Mouse (Mus musculus) granulocyte monocyte progenitor cell, adult 5-6 weeks (primary cell): Measurements from ENCODE around the gene Gm42742. TPM values are rescaled to one million over a fixed set of nuclear protein-coding genes. Genes with fewer than 3 reads are reported as not detected.

Experiments
- ATAC-seq: replicated peaks from 2 replicates; pipeline ENCODE4 v1.8.0; 2016; ENCODE audit warnings: mild to moderate bottlenecking, moderate TSS enrichment, inconsistent platforms; ENCODE audit not compliant: poor library complexity, severe bottlenecking
- total RNA-seq, 2 experiments: library from RNA; stranded (forward) in 1 of 2; stranded (reverse) in 1 of 2; fragments of 200-712, 200-1000 nt in 1 of 2; fragments of >200 nt in 1 of 2; fragmentation: Nextera tagmentation in 1 of 2; gene quantifications; 2 replicates each; pipeline ENCODE4 v1.2.3; 2014 to 2017

Gm42742 gene
- total RNA-seq, 2 experiments from 2014 or later = 2.3 to 35.4 TPM

DNA sequence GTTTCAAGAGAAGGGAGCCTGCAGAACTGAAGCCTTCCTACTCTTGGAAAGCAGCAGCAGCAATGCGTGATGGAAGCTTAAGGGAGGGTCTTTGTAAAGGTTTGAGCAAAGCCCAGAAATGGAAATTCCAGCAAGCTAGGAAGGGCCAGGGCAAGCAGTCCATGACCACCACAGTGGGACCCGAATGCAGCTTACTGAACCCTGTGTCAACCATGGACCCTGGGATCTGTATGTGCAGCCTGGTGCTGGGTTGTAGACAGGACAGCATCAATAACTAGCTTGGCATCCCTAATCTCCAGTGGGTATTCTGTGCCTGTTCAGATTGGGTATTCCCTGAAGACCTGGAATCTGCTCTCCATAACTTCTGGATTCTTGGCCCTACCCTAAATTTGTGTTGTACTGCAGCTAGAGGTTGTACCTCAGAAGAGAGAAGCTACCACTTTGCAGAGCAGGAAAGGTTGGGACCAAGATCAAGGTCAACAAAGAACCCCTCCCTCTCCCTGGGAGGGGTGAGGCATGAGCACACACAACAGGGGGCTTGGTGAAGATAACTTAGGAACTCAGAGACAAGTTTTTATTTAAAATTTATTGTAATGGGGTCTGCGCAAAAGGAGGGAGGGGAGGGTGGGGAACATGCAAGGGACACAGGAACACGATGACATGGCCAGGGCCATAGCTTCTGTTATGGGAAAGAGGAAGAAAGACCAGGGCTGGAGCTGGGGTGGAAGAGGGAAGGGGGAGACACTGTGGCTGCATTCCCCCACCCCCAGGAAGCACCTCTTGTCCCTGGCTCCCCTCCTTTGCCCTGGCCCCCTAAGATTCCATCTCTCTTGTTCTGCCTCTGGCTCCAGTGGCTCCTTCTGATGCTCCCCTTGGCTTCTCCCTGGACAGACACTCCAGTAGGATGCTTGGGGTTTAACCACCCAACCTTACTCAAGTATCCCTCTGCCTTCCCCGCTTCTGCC, 948 bp upstream of the Gm42742 start:
- ATAC-seq = no peak

DNA sequence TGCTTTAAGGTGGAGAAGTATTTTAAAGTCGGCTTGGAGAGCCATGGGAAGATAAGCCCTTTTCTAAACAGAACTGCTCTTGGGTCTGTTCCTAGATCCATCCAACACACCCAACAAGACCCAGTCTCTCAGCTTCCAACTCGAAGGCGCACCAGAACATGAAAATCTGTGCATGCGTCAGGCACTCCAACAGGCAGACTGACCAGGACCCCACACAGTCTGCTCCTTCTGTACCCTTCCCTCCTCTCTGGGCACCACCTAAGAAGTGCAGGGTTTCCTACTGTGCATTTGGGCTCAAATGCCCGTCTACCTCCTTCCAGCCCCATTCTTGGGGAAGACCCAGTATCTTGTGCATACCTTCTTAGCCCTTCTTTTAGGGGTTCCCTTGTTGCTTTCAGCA, 406 bp downstream of the Gm42742 start:
- no peak for ATAC-seq

DNA sequence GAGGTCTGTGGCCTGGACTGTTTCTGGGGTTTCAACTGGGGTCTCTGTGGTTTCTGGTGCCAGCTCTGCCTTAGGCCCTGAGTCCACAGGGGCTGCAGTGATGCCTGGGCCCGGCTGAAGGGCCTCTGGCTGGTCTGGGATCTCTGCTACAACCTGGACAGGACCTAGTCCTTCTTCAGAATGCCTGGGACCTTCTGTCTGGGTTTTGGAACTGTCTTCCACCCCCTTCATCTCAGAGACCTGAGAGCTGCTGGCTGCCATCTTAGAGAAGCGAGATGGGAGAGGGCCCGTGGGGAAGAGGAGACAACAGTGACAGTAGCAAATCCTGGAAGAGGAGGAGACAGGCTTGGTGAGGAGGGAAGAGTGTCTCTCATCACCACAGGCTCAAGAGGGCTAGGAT, 866 bp downstream of the Gm42742 start:
- no peak for ATAC-seq

DNA sequence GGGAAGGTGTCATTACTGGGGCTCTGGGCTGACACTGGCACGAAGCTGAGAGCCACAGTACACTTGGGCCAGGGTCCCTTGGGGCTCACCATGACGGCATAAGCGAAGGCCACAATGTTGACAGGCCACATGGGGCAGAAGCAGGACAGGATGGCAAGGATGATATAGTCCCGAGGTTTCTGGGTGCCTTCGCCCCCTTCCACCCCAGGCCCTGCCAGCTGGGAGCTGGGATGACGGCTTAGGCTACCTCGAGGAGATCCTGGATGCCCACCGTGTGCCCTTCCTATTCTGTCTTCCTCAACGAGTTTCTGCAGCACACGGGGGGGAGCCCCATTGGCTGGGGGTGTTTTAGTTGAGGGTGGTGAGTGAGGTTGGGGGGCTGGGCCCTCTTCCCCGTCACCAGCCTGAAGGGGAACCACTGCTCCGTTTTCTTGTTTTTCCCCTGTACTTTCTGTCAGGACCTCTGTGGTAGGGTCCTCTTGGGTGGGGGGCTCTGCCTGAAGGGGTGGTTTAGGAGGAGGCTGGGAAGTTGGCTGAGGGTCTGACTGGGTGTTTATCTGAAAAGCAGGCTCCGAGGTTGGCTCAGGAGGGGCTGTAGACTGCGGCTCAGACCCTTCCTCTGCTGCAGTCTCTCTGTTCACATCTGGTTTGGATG, 1.5 kb downstream of the Gm42742 start:
- no peak for ATAC-seq

DNA sequence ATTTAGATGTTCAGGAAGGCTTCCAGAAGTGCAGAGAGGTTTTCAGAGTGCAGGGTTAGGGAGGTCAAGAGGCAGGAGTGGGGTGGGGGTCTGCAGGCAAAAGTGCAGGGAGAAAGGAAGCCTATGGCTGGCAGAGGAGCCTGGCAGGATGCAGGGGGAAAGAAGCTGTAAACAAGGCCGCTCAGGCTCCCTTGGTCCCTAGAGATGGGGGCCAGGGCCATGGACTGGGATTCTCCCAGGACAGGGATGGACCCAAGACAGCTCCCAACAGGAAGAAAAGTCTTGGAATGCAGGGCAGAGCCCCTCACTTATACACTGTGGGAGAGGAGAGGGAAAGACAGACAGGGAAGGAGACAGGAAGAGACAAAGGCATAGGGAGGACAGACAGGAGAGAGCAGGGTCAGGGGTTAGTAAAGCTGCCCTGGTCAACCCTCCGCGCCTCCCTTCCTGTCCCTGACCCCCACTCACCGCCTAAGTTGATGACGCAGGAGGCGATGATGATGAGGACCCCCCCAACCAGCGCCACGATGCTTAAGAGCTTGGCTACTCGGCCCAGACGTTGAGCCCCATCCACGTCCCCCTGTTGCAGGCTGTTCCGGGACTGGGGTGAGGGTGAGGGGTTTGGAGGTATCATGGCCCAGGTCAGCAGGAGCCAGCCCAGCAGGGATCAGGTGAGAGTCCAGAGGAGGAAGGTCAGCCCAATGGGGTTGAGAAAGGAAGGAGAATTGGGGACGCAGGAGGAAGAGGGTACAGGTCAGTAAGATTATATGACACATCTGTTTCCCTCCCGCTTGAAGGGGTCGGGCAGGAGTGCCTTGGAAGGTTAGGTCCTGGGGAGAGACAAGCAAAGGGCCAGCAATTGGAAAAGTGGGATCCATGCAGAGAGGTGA, 2.2 kb downstream of the Gm42742 start:
- ATAC-seq = no peak

DNA sequence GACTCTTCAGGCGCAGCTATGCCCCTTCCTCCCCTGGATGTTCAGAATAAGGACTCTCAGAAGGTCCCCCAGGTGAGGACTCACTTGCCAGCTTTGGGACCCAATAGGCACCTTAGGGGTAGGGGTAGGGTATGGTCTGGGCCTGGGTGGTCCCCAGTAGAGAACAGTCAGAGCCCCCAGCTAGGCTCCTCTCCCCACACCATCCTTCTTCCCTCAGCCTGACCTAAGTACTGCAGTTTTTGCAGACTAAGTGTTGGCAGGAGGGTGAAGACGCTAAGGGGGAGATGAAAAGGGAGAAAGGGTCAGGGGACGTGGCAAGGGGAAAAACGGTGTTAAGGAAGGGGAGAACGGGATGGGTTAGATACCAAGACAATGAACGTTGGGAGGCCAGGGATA, 2.9 kb downstream of the Gm42742 start:
- ATAC-seq = no peak

DNA sequence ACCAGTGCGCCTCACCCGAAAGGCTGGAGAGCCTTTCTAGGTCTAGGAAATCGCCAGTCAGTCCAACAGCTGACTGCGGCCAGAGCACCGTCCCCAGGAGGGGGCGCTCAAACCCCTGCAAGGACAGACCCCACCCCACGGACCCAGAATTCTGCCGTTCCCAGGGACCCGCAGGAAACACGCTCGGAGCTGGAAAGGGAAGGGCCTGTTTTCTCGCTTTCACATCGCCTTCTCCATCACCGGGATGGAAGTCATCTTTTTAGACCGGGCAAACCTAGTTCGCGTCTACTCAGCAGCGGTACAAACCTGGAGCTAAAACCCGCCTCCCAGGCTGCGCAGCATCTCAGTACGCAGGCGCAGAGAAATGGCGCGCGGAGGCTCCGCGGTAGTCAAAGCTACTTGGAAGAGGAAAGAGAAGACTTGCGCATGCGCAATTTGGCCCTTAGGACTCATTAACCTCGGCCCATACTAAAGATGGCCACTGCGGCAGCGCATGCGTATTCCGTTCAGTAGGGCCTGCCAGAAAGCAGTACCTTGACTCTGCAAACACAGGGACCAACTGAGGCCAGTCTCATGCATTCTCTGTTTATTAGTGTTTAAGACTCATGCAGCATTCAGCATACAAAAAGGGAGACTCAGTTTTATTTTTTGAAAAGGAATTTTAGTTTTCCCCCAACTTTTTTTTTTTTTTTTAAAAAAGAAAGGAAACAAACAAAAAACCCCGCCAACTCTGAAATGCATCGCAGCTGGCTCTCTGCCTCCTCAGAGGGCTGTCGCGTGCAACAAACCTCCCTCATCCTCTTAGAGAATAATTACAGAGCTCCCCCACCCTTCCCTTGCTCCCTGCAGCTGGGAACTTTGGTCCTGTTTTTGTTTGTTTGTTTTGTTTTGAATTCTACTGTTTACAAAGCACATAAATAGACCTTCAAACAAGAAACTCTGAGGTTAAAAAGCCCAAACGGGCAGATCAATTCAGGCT, 3.6 kb downstream of the Gm42742 start, which contains the start of gene Pagr1a:
Pagr1a (minus strand) TSS at position 382 of the 979 bp plus-strand sequence.
- ATAC-seq = peak; percentile 65

DNA sequence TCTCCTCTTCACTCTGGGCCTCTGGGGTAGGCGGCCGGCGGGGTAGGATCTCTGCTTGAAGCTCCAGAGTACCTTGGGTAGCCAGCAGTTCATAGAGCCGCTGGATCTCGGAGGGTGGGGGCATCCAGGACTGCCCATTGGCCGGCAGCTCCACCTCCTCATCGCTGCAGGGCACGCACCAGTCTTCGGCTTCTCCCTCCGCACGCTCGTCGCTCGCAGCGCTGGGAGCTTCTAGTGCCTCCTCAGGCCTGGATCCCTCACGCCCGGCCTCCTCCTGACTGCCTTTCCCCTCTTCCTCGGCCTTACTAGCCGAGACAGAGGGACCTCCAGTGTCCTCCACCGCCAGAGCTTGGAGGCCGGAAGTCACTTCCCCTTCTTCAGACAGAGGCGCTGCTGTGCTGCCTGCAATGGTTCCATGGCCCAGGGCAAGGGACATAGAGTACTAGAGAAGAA, 4.4 kb downstream of the Gm42742 start:
- ATAC-seq = peak; percentile 37

DNA sequence TGATC, 4.6 kb downstream of the Gm42742 start, which contains the start of gene Pagr1b:
Pagr1b (minus strand) TSS at position 4 of the 5 bp plus-strand sequence.
- no peak for ATAC-seq

DNA sequence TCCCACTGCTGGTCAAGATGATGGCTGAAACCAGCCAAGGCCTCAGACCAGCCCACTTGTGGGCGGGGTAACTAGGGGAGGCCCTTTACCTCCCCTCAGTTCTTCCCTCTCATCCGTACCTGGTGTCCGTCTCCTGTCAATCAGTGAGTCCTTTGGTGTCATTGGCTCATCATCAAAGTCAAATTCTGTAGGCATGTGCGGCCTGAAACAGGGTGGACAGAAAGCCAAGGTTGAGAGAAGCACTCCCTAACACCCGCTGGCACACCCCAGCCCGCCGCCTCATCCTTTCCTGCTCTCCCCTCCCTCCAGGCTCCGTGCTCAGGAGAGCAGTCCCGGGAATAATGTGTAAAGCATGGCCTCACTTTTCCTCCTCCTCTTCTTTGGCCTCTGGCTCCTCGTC, 4.8 kb downstream of the Gm42742 start:
- peak; percentile 36 for ATAC-seq

DNA sequence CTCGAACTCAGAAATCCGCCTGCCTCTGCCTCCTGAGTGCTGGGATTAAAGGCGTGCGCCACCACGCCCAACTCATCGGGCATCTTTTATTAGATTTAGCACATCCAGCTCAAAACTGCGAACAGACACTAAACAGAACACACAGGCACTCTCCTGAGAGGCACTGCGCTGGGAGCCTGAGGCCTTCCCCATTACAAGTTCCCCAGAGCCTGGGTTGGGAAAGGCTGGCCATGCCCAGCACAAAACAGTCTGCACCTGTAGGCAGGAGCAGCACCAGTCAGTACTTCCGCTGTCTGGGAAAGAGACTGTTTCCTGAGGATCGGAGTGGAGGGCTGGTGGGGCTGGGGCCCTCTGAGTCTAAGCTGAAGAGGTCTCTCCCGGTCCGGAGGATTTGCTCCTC, 5.9 kb downstream of the Gm42742 start:
- ATAC-seq = no peak

DNA sequence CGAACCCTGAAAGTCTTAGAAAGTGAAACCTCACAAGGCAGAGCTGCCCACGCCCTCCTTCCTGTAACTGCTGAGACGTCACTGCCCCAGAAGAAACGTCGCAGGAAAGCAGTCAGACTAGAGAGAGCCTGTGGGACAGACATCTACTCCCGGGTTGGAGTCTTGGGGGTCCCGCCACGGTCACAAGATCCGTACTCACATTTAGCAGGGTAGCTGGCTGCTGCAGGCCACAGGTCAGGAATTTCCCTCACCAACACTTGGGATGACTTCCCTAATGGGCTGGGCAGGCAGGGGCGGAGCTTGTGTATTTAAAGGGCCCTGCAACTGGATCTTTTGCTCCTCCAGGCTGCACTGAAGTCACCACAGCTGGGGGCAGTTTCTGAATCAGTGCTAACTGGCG, 6.6 kb downstream of the Gm42742 start, which contains the start of gene Mvp:
Mvp (minus strand) TSS at position 302 of the 400 bp plus-strand sequence.
- ATAC-seq = peak; percentile 26

DNA sequence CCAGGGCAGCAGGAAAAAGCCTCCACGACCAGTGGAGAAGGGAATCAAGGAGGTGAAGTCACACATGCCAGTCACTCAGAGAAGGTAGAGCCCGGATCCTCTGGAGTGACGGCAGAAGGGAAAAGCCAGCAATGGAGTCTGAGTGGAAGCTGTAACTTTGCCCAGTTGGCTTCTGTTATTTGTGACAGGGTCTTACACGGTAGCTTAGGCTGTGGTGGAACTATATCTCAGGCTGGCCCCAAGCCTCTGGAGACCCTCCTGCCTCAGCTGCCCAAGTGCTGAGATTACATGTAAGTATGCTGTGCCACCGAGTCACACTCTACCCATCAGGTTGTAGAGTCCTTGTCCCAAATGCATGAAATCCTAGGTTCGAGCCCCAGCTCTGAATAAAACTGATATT, 7.5 kb downstream of the Gm42742 start:
- ATAC-seq = no peak

DNA sequence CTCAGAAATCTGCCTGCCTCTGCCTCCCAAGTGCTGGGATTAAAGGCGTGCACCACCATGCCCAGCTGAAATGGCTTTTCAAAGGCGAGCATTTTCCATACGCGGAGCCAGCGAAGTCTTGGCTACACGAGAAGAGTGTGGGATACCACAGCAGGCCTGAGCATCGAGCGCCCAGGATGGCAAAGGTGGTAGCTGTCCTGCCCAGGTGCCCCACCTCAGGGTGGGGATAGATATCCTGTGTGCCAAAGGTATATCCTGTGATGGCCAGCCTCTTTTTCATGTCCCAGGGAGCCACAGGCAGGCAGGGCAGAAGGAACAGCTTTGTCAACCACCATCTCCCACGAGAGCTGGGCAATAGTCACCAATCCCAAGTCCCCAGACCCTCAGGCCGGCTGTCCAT, 8.1 kb downstream of the Gm42742 start:
- no peak for ATAC-seq

DNA sequence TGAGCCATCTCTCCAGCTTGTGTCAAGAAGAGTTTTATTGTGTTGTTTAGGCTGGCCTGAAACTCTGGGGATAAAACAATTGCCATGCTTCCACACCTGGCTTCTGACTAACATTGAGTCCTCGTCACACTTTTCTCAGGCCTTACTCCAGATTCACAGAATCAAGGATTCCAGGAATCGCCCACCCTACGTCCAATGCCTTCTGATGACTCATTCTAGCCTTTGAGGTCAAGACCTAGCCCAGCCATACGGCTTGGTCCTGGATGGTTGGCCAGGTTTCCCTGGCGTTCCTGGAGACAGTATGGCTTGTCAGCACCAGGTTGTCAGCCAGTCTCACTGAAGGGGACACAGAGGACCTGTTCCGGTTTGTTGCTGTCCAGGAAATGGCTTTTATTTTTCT, 8.5 kb downstream of the Gm42742 start:
- no peak for ATAC-seq

DNA sequence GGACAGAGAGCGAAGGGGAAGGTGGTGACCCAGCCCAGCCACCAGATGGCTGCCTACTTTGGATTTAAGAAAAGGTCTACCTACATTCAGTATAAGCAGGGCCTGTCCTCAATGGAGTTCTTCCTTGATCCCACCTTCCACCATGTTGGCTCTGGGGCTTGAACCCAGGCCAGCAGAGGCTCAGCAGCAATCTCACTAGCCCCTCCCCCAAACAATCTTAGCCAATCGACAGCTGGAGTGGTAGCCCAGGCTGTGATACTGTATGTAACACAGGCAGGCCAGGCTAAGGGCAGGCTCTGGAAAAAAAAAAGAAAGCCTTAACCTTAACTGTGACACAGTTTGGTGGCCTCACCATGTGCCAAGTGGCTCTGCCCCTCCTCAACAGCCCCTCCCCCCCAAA, 9.2 kb downstream of the Gm42742 start:
- ATAC-seq = no peak

DNA sequence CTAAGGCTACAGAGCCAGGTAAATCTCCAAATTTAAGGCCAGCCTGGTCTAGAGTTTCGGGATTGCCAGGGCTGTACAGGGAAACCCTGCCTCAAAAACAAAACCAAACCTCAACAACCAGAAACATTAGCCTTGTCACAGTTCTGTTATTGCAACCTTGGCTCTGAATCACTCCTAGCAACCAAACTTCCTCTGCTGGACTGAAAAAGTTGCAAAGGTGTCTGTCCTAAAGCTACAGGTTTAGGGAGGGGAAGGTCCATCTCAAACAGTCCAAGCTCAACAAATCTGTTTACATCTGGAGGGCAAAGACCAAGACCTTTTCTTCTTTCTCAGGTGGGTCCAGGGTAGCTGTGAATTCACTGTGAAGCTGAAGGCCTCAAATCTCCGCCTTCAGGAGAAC, 9.8 kb downstream of the Gm42742 start:
- ATAC-seq = no peak

DNA sequence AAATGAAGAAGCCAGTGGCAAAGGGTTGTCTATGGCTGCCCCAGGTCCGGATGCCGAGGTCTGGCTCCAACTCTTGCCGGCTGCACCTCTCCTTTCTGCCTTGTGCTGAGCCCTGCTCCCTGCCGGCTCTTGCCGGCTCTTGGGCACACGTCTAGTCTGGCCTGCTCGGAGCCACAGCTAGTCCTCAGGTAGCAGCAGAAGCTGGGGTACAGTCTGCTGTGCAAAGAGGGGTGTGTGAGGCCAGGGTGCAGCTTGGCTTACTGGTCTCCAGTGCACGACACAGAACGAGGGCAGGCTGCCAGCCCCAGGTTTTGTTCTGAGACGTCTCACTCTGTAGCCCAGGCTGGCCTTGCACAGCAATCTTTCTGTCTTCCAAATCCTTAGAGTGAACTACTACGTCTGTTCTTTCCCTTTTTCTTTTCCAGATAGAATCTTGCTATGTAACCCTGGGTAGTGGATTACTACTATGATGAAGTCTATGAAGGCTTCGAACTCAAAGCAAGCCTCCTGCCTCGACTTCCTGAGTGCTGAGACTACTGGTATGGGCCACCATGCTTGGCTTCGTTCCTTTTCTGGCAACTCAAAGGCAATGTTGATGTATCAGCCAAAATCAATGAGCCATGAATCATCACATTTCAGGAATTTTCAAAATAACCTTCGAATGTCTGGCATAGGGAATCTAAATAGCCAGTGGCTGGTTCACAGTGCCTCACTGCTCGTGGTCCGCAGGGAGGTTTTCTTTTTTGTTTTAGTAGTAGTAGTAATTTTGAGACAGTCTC, 11.4 kb downstream of the Gm42742 start:
- ATAC-seq = no peak
